Mouse (Mus musculus) heart, embryonic 14.5 days (tissue): ENCODE data around the gene Pard3b. TPM values are rescaled to one million over a fixed set of nuclear protein-coding genes. Genes with fewer than 3 reads are reported as not detected.
A peak's percentile ranks its signal among the peaks of the same experiment; 100 is the strongest.

Experiments used
- ATAC-seq: fragments of 200-750 bp; cut with Nextera tagmentation; 2 replicates; pipeline ENCODE4 v1.8.0; 2017; ENCODE audit warnings: low read depth, moderate TSS enrichment; ENCODE audit not compliant: insufficient number of reproducible peaks, insufficient read depth, low FRiP score
- H3K27ac ChIP-seq, 2 experiments: fragments of 200-500 bp in 1 of 2; fragments of 300-500 bp in 1 of 2; sonication (generic) in 1 of 2; replicated peaks in 1 of 2; 2 replicates each; pipeline ENCODE4 v1.5.1; 2012 to 2014; ENCODE audit warnings: low read depth in 2 of 2, low read length in 2 of 2, control low read depth in 1 of 2, mild to moderate bottlenecking in 1 of 2, mixed read lengths in 1 of 2; ENCODE audit not compliant: control insufficient read depth in 1 of 2, insufficient read depth in 1 of 2
- H3K27me3 ChIP-seq: fragments of 300-500 bp; sonication (generic); 2 replicates; pipeline ENCODE4 v1.6.1; 2014; ENCODE audit warnings: mild to moderate bottlenecking, low read length, control low read depth; ENCODE audit not compliant: control insufficient read depth, insufficient read depth
- H3K36me3 ChIP-seq: fragments of 300-500 bp; sonication (generic); 2 replicates; pipeline ENCODE4 v1.6.1; 2014; ENCODE audit warnings: mild to moderate bottlenecking, control low read depth, low read length, mixed read lengths; ENCODE audit not compliant: control insufficient read depth, insufficient read depth
- H3K4me1 ChIP-seq, 2 experiments: fragments of 200-500 bp in 1 of 2; fragments of 300-500 bp in 1 of 2; sonication (generic) in 1 of 2; 2 replicates each; pipeline ENCODE4 v1.6.1; 2012 to 2014; ENCODE audit warnings: low read length in 2 of 2, control low read depth in 1 of 2, mixed read lengths in 1 of 2; ENCODE audit not compliant: control insufficient read depth in 2 of 2, insufficient read depth in 2 of 2
- H3K4me2 ChIP-seq: fragments of 300-500 bp; sonication (generic); 2 replicates; pipeline ENCODE4 v1.6.1; 2014; ENCODE audit warnings: mild to moderate bottlenecking, low read length
- H3K4me3 ChIP-seq, 2 experiments: fragments of 200-500 bp in 1 of 2; fragments of 300-500 bp in 1 of 2; sonication (generic) in 1 of 2; 2 replicates each; pipeline ENCODE4 v1.5.1; 2012 to 2014; ENCODE audit warnings: low read length in 2 of 2, mild to moderate bottlenecking in 2 of 2, control low read depth in 1 of 2, low read depth in 1 of 2, moderate library complexity in 1 of 2; ENCODE audit not compliant: control insufficient read depth in 1 of 2, insufficient read depth in 1 of 2
- H3K9ac ChIP-seq: fragments of 300-500 bp; sonication (generic); 2 replicates; pipeline ENCODE4 v1.6.1; 2014; ENCODE audit warnings: mild to moderate bottlenecking, low read length
- H3K9me3 ChIP-seq: fragments of 300-500 bp; sonication (generic); 2 replicates; pipeline ENCODE4 v1.6.1; 2016; ENCODE audit warnings: low read length, control low read depth; ENCODE audit not compliant: control insufficient read depth
- WGBS: fragments of 180-500 bp; shearing (Covaris S2); extraction: QIAGEN DNeasy Blood & Tissue Kit; methylation state at CpG from one replicate; pipeline ENCODE4 v1.1.7; 2014; 5-methylcytosine and 5-hydroxymethylcytosine counted together
- polyA plus RNA-seq: library from polyadenylated mRNA; unstranded; fragments of >200 nt; fragmentation: Nextera tagmentation; extraction: Ambion mirVana; gene quantifications from 2 replicates; pipeline ENCODE4 v1.2.1, GENCODE M21; 2014

Pard3b gene
- polyA plus RNA-seq, 1 experiment from 2014 or later = 17.1 TPM

GRCm38 (mm10) chr1:62327743-62328142 is 689.1 kb downstream of the Pard3b start:
- Histone ChIP-seq H3K36me3 (no peaks in the 10 kb centered on the region), H3K9me3 (no peaks in the 10 kb centered on the region), H3K27ac (no peak overlapping the region), H3K4me1 (peaks cover 0 to 6% of the 10 kb centered on the region in 2 experiments; a peak in 1 of 4 replicates), H3K4me3 (no peak overlapping the region), H3K4me2 (no peak overlapping the region), H3K9ac (no peak overlapping the region), H3K27me3 (no peaks in the 10 kb centered on the region)
- ATAC-seq = no peak
- WGBS = 79% methylated on average over 5 of the region's 5 CpGs

DNA sequence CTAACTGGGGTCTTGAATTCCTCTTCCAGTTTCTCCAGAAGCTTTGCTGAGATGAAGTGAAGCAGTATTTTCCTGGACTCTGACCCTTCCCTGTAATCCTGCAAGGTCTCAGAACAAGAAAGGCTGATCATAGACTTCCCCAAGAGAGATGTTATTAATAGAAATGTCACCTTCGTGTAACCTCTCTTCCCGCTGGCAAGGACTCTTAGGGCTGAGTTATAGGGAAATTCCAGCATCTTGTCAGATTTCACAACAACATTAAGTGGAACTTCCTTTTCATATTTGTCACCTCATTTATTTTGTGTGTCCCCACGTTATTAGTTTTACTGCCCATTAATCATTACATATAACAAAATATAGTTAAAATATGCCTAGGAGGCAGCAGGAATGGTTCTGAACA is 690.2 kb downstream of the Pard3b start:
- Histone ChIP-seq H3K27me3 (no peaks in the 10 kb centered on the region), H3K4me1 (peaks cover 0 to 6% of the 10 kb centered on the region in 2 experiments; a peak in 1 of 4 replicates), H3K36me3 (no peaks in the 10 kb centered on the region), H3K9me3 (no peaks in the 10 kb centered on the region), H3K4me2 (no peak overlapping the region), H3K27ac (0 out of 4 replicates have a peak overlapping the region, but pooled peaks of 1 of the 2 experiments have one; percentile 10), H3K9ac (no peak overlapping the region), H3K4me3 (no peak overlapping the region)
- no peak for ATAC-seq
- 24% methylated on average over 3 of the region's 3 CpGs for WGBS

DNA sequence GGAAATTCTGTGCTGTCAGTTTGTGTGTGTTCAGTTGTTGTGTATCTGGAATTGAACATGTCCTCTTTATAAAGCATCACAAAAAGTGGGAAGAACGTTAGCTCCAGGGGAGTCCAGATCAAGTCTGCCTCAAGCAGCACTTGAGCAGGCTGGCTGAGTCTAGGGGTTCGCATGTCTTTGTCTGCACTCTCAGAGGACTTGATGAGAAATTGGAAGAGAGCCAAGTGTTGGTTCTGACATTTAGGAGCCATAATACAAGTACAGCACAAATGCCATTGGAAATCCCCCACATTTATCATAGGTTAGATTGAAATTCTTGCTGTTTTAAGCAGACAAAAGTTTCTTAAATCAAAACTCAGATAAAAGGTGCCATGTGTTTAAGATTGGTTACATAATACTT is 694.4 kb downstream of the Pard3b start:
- H3K9me3 ChIP-seq = no peaks in the 10 kb centered on the region
- peaks cover 0 to 6% of the 10 kb centered on the region in 2 experiments; a peak in 1 of 4 replicates for H3K4me1 ChIP-seq
- WGBS = 14% methylated on average over 2 of the region's 2 CpGs
- H3K36me3 ChIP-seq = no peaks in the 10 kb centered on the region
- H3K27me3 ChIP-seq = no peaks in the 10 kb centered on the region
- H3K4me3 ChIP-seq = no peak overlapping the region
- ATAC-seq = no peak
- H3K9ac ChIP-seq = no peak overlapping the region
- no peak overlapping the region for H3K27ac ChIP-seq
- H3K4me2 ChIP-seq = no peak overlapping the region

GRCm38 (mm10) chr1:62334196-62334595 is 695.6 kb downstream of the Pard3b start:
- Histone ChIP-seq H3K9ac (no peak overlapping the region), H3K4me1 (no peaks in the 10 kb centered on the region), H3K9me3 (no peaks in the 10 kb centered on the region), H3K36me3 (no peaks in the 10 kb centered on the region), H3K4me2 (no peak overlapping the region), H3K27ac (no peak overlapping the region), H3K4me3 (no peak overlapping the region), H3K27me3 (no peaks in the 10 kb centered on the region)
- ATAC-seq = no peak
- 87% methylated on average over 5 of the region's 5 CpGs for WGBS

DNA sequence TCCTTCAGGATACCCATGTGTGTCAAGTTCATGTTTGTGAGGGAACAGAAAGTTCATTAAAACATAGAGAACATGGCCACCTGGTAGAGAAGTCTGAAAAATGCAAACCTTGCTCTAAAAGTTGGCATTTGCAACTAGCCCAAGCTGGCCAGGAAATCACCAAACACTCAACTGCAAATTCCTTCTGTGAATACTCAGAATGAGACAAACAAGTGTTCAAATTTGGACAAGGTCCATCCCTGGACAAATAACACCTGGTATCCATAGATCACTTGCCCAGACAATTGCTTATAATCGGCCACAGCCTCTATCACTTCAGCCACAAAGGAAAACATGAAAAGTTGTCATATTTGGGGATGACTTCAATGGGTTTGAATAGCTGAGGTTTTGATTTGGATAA is 701.6 kb downstream of the Pard3b start:
- Histone ChIP-seq H3K9ac (no peak overlapping the region), H3K4me1 (no peaks in the 10 kb centered on the region), H3K27ac (no peak overlapping the region), H3K36me3 (no peaks in the 10 kb centered on the region), H3K4me3 (no peak overlapping the region), H3K4me2 (no peak overlapping the region), H3K27me3 (no peaks in the 10 kb centered on the region), H3K9me3 (no peaks in the 10 kb centered on the region)
- ATAC-seq = no peak
- WGBS = 70% methylated on average over 1 of the region's 1 CpGs

DNA sequence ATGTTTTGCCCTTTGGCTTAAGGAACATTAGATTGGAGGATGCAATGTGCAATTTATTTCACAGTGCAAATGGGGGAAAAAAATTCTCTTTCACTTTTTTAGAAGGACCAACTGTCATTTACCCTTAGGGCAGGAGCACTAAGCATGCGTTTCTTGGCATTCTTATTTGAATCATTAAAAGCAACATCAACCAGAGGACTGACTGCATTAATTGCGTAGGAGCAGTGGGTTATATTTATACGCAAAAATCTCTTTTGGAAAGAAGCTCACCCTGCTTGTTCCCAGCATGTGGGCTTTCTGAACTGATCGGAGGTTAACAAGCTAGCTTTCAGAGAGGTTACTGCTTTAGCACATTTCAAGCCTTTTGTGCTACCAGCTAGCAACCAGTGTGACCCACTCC is 705.7 kb downstream of the Pard3b start:
- H3K36me3 ChIP-seq = no peaks in the 10 kb centered on the region
- no peak for ATAC-seq
- no peak overlapping the region for H3K4me3 ChIP-seq
- peaks cover 0 to 3% of the 10 kb centered on the region in 2 experiments; a peak in 1 of 4 replicates for H3K4me1 ChIP-seq
- H3K9me3 ChIP-seq = no peaks in the 10 kb centered on the region
- WGBS = 91% methylated on average over 4 of the region's 4 CpGs
- H3K27ac ChIP-seq = no peak overlapping the region
- H3K4me2 ChIP-seq = no peak overlapping the region
- H3K9ac ChIP-seq = no peak overlapping the region
- H3K27me3 ChIP-seq = no peaks in the 10 kb centered on the region

DNA sequence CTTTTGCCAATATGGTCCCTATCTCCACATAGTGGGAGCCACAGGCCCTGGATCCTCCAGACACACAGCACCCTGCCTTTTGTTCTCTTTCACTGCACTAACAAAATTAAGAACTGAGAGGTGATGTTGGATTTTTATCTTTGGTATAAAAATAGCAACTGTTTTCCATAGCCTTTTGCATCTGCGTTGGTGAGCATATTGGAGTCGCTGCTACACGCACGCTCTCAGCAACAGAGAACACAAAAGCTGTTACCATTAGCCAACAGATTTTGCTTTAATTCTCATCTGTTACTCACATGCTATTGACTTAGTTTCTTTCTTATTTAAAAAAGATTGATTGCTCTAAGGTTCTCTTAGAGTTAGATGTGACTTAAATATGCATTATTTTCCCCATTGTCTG is 709.7 kb downstream of the Pard3b start:
- ATAC-seq = no peak
- H3K9ac ChIP-seq = no peak overlapping the region
- 56% methylated on average over 4 of the region's 4 CpGs for WGBS

DNA sequence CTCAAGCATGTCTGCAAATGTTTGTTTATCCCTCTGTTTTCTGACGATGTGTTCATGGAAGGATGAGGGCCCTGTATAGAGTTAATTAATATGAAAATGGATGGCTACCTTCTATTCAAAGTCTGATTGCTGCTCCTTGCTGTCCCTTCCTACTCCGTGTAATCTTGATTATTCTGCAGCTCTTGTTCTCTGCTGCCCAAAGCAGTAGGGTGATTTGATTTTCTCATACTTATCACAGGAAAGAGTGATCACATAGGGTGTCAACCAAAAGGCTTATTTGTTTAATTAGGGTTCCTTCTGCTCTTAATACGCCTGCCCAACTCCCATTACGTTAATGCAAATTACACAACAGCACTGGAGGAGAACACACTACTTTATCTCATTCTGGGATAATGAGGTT is 716.9 kb downstream of the Pard3b start:
- Histone ChIP-seq H3K4me3 (no peak overlapping the region), H3K27me3 (no peaks in the 10 kb centered on the region), H3K4me1 (peaks cover 0 to 4% of the 10 kb centered on the region in 2 experiments; a peak in 2 of 4 replicates), H3K27ac (no peak overlapping the region), H3K9ac (no peak overlapping the region), H3K9me3 (no peaks in the 10 kb centered on the region), H3K36me3 (no peaks in the 10 kb centered on the region), H3K4me2 (no peak overlapping the region)
- 70% methylated on average over 4 of the region's 4 CpGs for WGBS
- no peak for ATAC-seq

More for the DNA sequence above, 709.7 kb downstream of the Pard3b start:
- Histone ChIP-seq H3K4me2 (no peak overlapping the region), H3K9me3 (no peaks in the 10 kb centered on the region), H3K27ac (no peak overlapping the region), H3K36me3 (no peaks in the 10 kb centered on the region), H3K27me3 (no peaks in the 10 kb centered on the region), H3K4me1 (peaks cover 4 to 6% of the 10 kb centered on the region in 2 experiments; a peak in 3 of 4 replicates), H3K4me3 (no peak overlapping the region)
